Mouse (Mus musculus) embryonic fibroblast, embryonic 13.5 days (primary cell): ENCODE results near the gene March4.

Experiments
- CTCF ChIP-seq: IDR thresholded peaks from 2 replicates; pipeline ENCODE4 v1.5.1; 2011; ENCODE audit warnings: mild to moderate bottlenecking, control low read depth, low read length, moderate library complexity, borderline replicate concordance; ENCODE audit not compliant: insufficient read depth
- POLR2A ChIP-seq: IDR thresholded peaks from 2 replicates; pipeline ENCODE4 v1.6.1; 2011; ENCODE audit warnings: low read depth, mild to moderate bottlenecking, control low read depth, low read length, moderate library complexity

GRCm38 (mm10) chr1:72564334-72564962 lies 27.7 kb upstream of the March4 start:
- no peak for TF ChIP-seq CTCF
- no peak for TF ChIP-seq POLR2A
